Mouse (Mus musculus) spleen, adult 2 months (tissue): ENCODE data around the gene Foxe3. TPM values are rescaled to one million over a fixed set of nuclear protein-coding genes. Genes with fewer than 3 reads are reported as not detected.
A peak's percentile ranks its signal among the peaks of the same experiment; 100 is the strongest.

ENCODE experiments used
- DNase-seq, 2 experiments: peaks; one replicate each; pipeline versions ENCODE4 v3.0.0 to v3.0.0-alpha.2; 2012 to 2021; ENCODE audit warnings: low spot score in 2 of 2, low read depth in 1 of 2
- H3K27ac ChIP-seq: fragments of 200-500 bp; 2 replicates; pipeline ENCODE4 v1.5.1; 2012; ENCODE audit warnings: low read length, inconsistent platforms; ENCODE audit not compliant: insufficient read depth
- H3K27me3 ChIP-seq: fragments of 200-500 bp; 2 replicates; pipeline ENCODE4 v1.6.1; 2012; ENCODE audit warnings: mild to moderate bottlenecking, moderate library complexity, low read length, inconsistent platforms; ENCODE audit not compliant: control insufficient read depth, insufficient read depth
- H3K36me3 ChIP-seq: fragments of 200-500 bp; 2 replicates; pipeline ENCODE4 v1.6.1; 2012; ENCODE audit warnings: mild to moderate bottlenecking, low read length, inconsistent platforms; ENCODE audit not compliant: control insufficient read depth, insufficient read depth
- H3K4me1 ChIP-seq: fragments of 200-500 bp; 2 replicates; pipeline ENCODE4 v1.6.1; 2011; ENCODE audit warnings: inconsistent platforms; ENCODE audit not compliant: control insufficient read depth, insufficient read depth, insufficient read length
- H3K4me3 ChIP-seq: fragments of 200-500 bp; 2 replicates; pipeline ENCODE4 v1.5.1; 2011; ENCODE audit warnings: mild to moderate bottlenecking, inconsistent platforms; ENCODE audit not compliant: insufficient read depth, insufficient read length; ENCODE audit errors: extremely low read depth
- CTCF ChIP-seq: fragments of 200-500 bp; IDR thresholded peaks from 2 replicates; pipeline ENCODE4 v1.5.1; 2011; ENCODE audit warnings: mild to moderate bottlenecking, inconsistent platforms; ENCODE audit not compliant: insufficient read depth, insufficient read length, insufficient replicate concordance; ENCODE audit errors: extremely low read depth
- POLR2A ChIP-seq: fragments of 200-500 bp; IDR thresholded peaks from 2 replicates; pipeline ENCODE4 v1.6.1; 2011; ENCODE audit warnings: low read depth, low read length, inconsistent platforms
- WGBS: fragments of 180-500 bp; shearing (Covaris S2); methylation state at CpG from one replicate; pipeline ENCODE4 v1.1.7; 2018; 5-methylcytosine and 5-hydroxymethylcytosine counted together
- polyA plus RNA-seq: library from polyadenylated mRNA; depleted of rRNA; stranded (reverse); fragments of >200 nt; gene quantifications from 2 replicates; pipeline ENCODE4 v1.2.3, GENCODE M21; 2012

Foxe3 gene
- polyA plus RNA-seq, 1 experiment = not detected

- H3K4me3 ChIP-seq = peak within 1 kb of the TSS; percentile 80
- H3K27me3 ChIP-seq = peaks cover 30% of the 10 kb centered on the region
- peak within 1 kb of the TSS; percentile 95 for H3K27ac ChIP-seq
- TF ChIP-seq POLR2A (no peak), CTCF (peak; percentile 93)
- H3K4me1 ChIP-seq = peaks cover 10% of the 10 kb centered on the region
- WGBS = under 1% methylated on average over 62 of the region's 64 CpGs
- no peaks in the 10 kb centered on the region for H3K36me3 ChIP-seq
- peak; percentile 80 to 89 for DNase-seq
Observed at GRCm38 (mm10) chr4:114908829-114909601, 16.8 kb downstream of the Foxe3 start, which contains the start of gene Foxd2. Gene Foxd2 (minus strand): TSS chr4:114908873.

GRCm38 (mm10) chr4:114907951-114908828 lies 17.6 kb downstream of the Foxe3 start:
- Histone ChIP-seq H3K27me3 (peaks cover 34% of the 10 kb centered on the region), H3K4me3 (peak overlapping the region; percentile 80), H3K27ac (no peak overlapping the region), H3K36me3 (no peaks in the 10 kb centered on the region), H3K4me1 (peaks cover 10% of the 10 kb centered on the region)
- WGBS = under 1% methylated on average over 102 of the region's 103 CpGs
- TF ChIP-seq CTCF (no peak), POLR2A (no peak)
- peak in 1 of 2 experiments; percentile 41 for DNase-seq

DNA sequence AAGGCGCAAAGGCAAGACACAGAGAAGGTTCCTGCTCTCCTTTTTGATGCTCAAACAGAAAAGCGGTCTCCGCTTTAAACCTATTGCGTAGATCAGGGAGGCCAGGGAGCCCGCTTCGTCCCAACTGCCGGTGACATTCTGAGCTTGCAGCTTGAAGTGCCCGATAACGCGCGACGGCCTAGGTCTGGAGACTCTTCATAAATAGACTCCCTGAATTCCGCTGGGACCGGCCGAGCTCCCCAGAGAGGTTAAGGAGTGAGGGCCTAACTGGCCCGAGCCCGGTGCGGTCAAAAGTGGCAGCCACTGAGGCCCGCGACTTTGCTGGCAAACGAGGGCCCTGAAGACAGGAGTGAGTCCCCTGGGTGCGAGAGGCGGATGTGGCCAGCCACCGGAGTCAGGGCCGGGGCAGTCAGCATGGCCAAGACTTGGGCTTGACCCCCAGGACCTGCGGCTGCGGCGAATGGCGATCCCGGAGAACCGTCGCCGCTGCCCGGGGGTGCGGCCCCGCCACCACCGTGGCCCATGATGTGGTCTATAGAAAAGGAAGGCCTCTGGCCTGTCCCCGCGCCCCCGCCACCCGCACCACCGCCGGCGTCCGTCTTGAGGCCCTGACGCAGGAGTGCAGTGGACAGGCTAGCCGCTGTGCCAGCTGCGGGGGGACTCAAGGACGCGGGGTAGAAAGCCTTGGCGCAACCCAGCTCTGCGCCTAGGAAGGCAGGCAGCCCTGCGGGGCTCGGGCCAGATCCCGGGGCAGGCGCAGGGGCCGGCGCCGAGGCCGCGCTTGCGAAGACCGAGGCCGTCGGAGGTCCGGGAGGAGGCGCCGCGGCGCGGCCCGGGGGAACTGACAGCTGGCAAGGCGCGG lies 18.5 kb downstream of the Foxe3 start:
- WGBS = 10% methylated on average over 74 of the region's 74 CpGs
- Histone ChIP-seq H3K4me3 (peak overlapping the region; percentile 80), H3K4me1 (peaks cover 10% of the 10 kb centered on the region), H3K27me3 (peaks cover 39% of the 10 kb centered on the region), H3K36me3 (no peaks in the 10 kb centered on the region), H3K27ac (no peak overlapping the region)
- DNase-seq = peak in 1 of 2 experiments; percentile 14
- TF ChIP-seq POLR2A (no peak), CTCF (no peak)

DNA sequence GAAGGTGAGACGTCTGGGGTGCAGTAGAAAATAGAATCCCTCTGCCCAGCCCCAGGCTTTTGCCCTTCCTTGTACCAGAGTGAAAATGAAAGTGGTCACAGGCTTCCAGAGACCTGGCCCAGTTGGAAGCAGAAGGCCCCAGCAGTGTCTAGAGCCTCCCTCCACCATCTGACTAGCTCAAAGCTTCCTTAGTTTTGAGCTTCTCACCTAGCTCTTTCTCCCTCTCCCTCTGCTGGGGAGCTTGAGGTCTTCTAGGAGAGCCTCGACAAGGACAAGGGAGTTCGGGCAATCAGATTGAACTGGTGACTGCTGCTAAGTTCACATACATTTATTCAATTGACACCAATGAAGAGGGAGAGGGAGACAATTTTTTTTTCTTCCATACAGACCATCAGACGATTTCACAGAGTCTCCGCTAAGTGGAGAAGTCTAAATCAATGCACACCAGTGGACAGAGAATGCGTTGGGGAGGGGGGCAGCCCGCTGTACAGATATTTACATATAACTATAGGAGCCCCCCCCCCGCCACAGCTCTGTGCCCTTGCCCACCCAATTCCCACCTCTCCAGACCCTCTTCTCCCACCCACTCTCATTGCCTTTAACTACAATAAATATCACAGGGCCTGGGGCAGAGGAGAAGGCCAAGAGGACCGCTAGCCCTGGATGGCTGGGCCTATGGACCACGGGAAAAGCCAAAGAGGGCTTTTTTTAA lies 19.7 kb downstream of the Foxe3 start:
- Histone ChIP-seq H3K36me3 (no peaks in the 10 kb centered on the region), H3K4me1 (peaks cover 10% of the 10 kb centered on the region), H3K27ac (no peak overlapping the region), H3K4me3 (no peak overlapping the region), H3K27me3 (peaks cover 48% of the 10 kb centered on the region)
- WGBS = 67% methylated on average over 10 of the region's 10 CpGs
- no peak for DNase-seq
- no peak for TF ChIP-seq POLR2A
- no peak for TF ChIP-seq CTCF

DNA sequence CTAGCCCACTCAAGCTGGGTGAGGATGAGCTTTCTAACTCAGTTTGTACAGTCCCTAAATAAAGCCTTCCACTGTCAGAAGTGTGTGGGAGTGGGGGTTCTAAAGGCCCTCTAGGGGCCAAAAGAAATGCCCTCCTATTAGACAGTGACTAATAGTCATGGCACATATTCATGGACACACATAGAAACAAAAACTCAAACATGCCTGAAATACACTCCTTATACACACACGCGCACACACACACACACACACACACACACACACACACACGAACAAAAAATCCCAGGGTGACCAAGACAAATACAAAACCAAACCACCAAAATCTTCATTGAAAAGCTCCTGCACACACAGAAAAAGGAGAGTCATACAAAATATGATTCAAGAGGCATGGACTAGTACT lies 20.3 kb downstream of the Foxe3 start:
- no peak for DNase-seq
- peaks cover 52% of the 10 kb centered on the region for H3K27me3 ChIP-seq
- TF ChIP-seq POLR2A (no peak), CTCF (no peak)
- 77% methylated on average over 3 of the region's 3 CpGs for WGBS
- H3K4me1 ChIP-seq = peaks cover 10% of the 10 kb centered on the region
- H3K4me3 ChIP-seq = no peak overlapping the region
- H3K27ac ChIP-seq = no peak overlapping the region
- H3K36me3 ChIP-seq = no peaks in the 10 kb centered on the region

DNA sequence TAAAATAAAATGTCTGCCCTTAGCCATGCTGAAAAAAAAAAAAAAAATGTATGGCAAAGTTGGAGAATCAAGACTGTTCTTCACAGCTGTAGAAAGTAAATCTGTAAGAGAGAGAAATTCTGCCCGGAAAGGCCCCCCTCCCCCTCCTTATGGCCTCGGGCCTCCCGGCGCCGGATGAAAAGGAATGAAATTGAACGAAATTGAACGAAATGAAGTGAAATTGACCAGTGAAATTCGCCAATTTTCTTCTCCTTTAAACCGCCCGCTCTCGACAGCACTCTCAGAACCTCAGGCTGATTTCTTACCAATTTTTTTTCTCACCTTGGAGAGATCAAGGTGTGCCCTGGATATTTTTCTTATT lies 22.4 kb downstream of the Foxe3 start:
- TF ChIP-seq CTCF (no peak), POLR2A (no peak)
- WGBS = 17% methylated on average over 11 of the region's 11 CpGs
- DNase-seq = no peak

More for the DNA sequence above, 22.4 kb downstream of the Foxe3 start:
- H3K27me3 ChIP-seq = peaks cover 52% of the 10 kb centered on the region
- no peaks in the 10 kb centered on the region for H3K36me3 ChIP-seq
- peaks cover 10% of the 10 kb centered on the region; the same call in 1 of the 2 replicates for H3K4me1 ChIP-seq
- H3K27ac ChIP-seq = no peak overlapping the region
- H3K4me3 ChIP-seq = no peak overlapping the region
